Mouse (Mus musculus): ENCODE measurements around the gene Ppp1r2. TPM values are rescaled to one million over a fixed set of nuclear protein-coding genes. Genes with fewer than 3 reads are reported as not detected.
"Not testable (repeated sequence)": the region's sequence is repeated elsewhere in the genome, so short reads cannot be mapped to it uniquely, and the experiment has no call there.

The Ppp1r2 gene
- 78.4 and 82.1 TPM in 2 replicates for polyA plus RNA-seq (2014; fragmentation: Nextera tagmentation; extraction: Ambion mirVana)

DNA sequence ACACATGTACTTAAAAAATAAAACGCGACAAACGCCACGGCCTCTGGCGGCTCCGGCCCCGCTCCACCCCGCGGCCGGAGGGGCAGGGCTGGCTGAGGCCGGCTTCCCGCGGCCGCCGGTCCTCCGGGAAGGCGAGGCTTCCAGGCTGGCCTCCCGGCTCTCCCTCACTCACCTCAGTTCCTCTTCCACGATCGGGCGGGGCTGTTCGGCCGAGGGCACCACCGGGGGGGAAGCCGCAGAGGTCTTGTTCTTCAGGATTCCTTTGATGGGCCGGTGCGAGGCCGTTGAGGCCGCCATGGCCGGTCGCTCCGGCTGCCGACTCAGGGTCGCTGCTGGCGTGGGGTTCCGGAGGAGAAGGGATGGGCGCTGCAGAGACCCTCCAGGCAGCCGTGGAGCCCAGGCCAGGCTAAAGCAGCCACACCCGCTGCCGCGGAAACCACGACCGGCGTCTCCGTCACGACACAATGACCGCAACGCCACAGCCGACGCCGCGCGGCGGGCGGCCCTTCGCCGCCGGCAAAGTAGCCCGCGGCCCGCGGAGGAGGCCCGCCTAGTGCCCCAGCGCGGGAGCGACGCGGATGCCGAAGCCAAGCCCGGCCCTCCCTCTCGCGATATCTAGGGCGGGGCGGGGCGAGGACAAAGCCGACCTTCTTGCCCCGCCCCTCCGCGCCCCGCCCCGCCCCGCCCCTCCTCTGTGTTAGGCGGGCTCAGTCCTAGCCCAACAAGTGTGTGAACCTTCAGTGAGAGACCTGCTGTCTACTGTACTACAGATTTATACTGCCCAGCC lies at the start of gene Ppp1r2:
TSS of gene Ppp1r2 (minus strand) at position 604 of the 787 bp plus-strand sequence.
- Histone ChIP-seq H3K36me3 (ENCODE audit: control insufficient read depth, insufficient read depth, low read length) (peaks cover 2% of the 10 kb centered on the region; the same call in 1 of the 2 replicates), H3K4me3 (ENCODE audit: low read depth, low read length) (peak within 1 kb of the TSS; percentile 96), H3K9me3 (ENCODE audit: control insufficient read depth, low read length) (no peaks in the 10 kb centered on the region), H3K27ac (replicated peaks; ENCODE audit: low read depth, low read length) (peak within 1 kb of the TSS; percentile 86), H3K4me2 (ENCODE audit: low read depth, severe bottlenecking) (peak within 1 kb of the TSS; percentile 66), H3K9ac (ENCODE audit: low read length) (peak within 1 kb of the TSS; percentile 95), H3K4me1 (ENCODE audit: control insufficient read depth, insufficient read depth, low read length) (peaks cover 14% of the 10 kb centered on the region; the same call in 1 of the 2 replicates), H3K27me3 (ENCODE audit: control insufficient read depth, insufficient read depth, low read length) (no peaks in the 10 kb centered on the region)
- ATAC-seq (ENCODE audit: insufficient number of reproducible peaks, low FRiP score, low TSS enrichment, low read depth): peak; percentile 91
- WGBS: under 1% methylated on average over 73 of the region's 83 CpGs
- peak; percentile 94 for DNase-seq (ENCODE audit: low spot score)

DNA sequence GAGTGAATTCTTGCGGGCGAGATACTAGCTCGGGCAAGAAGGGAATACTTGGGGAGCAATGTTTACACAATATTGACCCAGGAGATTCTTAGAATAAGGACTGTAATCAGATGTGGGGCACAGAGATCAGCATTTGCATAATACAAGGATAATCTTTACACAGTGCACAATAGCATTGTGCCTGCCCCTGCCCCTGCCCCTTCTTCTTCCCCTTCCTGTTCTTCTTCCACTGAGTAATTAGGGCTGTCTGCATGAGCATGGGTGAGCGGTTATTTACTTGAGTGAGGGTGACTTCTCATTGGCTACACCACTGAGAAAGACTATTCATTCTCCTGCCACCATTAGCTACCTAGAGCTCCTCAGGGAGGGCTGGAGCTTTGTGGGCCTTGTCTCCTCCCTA lies 46.4 kb upstream of the Ppp1r2 start:
- no peaks in the 10 kb centered on the region for H3K27me3 ChIP-seq (ENCODE audit: control insufficient read depth, insufficient read depth, low read length)
- ATAC-seq (ENCODE audit: insufficient number of reproducible peaks, low FRiP score, low TSS enrichment, low read depth) (no peak), DNase-seq (ENCODE audit: low spot score) (no peak)
- no peaks in the 10 kb centered on the region for H3K4me1 ChIP-seq (ENCODE audit: control insufficient read depth, insufficient read depth, low read length)
- no peak overlapping the region for H3K9ac ChIP-seq (ENCODE audit: low read length)
- no peak overlapping the region for H3K4me3 ChIP-seq (ENCODE audit: low read depth, low read length)
- no peaks in the 10 kb centered on the region for H3K9me3 ChIP-seq (ENCODE audit: control insufficient read depth, low read length)
- H3K4me2 ChIP-seq (ENCODE audit: low read depth, severe bottlenecking): no peak overlapping the region
- no peak overlapping the region for H3K27ac ChIP-seq (replicated peaks; ENCODE audit: low read depth, low read length)
- H3K36me3 ChIP-seq (ENCODE audit: control insufficient read depth, insufficient read depth, low read length): no peaks in the 10 kb centered on the region
- WGBS: 84% methylated on average over 4 of the region's 4 CpGs

DNA sequence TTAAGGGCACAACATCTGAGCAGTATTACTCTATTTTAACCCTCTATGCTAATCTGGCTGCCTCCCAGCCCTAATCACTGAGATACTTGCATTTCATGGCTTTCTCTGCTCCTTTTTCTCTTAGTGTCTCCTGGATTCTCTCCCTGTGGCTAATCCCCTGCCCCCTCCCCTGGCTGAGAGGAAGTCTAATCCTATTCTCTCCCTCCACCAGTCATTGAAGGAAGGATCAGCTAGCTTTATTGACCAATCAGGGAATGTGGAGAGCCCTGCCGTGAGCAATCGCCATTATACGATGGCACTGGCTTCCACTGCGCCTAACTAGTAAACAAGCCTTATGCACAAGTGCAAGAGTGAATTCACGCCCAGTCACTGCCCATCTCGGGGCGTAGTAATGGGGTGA lies 45.9 kb upstream of the Ppp1r2 start:
- H3K36me3 ChIP-seq (ENCODE audit: control insufficient read depth, insufficient read depth, low read length): no peaks in the 10 kb centered on the region
- ATAC-seq (ENCODE audit: insufficient number of reproducible peaks, low FRiP score, low TSS enrichment, low read depth): no peak
- no peak overlapping the region for H3K9ac ChIP-seq (ENCODE audit: low read length)
- 77% methylated on average over 7 of the region's 7 CpGs for WGBS
- no peak overlapping the region for H3K4me3 ChIP-seq (ENCODE audit: low read depth, low read length)
- H3K9me3 ChIP-seq (ENCODE audit: control insufficient read depth, low read length): no peaks in the 10 kb centered on the region
- H3K4me1 ChIP-seq (ENCODE audit: control insufficient read depth, insufficient read depth, low read length): no peaks in the 10 kb centered on the region
- H3K27ac ChIP-seq (replicated peaks; ENCODE audit: low read depth, low read length): no peak overlapping the region
- H3K4me2 ChIP-seq (ENCODE audit: low read depth, severe bottlenecking): no peak overlapping the region
- H3K27me3 ChIP-seq (ENCODE audit: control insufficient read depth, insufficient read depth, low read length): no peaks in the 10 kb centered on the region
- no peak for DNase-seq (ENCODE audit: low spot score)

DNA sequence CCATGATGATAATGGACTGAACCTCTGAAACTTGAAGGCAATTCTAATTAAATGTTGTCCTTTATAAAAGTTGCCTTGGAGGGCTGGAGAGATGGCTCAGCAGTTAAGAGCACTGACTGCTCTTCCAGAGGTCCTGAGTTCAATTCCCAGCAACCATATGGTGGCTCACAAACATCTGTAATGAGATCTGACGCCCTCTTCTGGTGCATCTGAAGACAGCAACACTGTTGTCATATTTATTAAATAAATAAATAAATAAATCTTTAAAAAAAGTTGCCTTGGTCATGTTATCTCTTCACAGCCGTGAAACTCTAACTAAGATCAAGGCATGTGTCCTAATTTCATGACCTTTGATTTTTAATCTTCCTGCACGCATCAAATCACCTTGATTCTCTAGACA lies 44.6 kb upstream of the Ppp1r2 start:
- not testable (repeated sequence) for ATAC-seq (ENCODE audit: insufficient number of reproducible peaks, low FRiP score, low TSS enrichment, low read depth); DNase-seq (ENCODE audit: low spot score)
- 77% methylated on average over 3 of the region's 3 CpGs for WGBS

DNA sequence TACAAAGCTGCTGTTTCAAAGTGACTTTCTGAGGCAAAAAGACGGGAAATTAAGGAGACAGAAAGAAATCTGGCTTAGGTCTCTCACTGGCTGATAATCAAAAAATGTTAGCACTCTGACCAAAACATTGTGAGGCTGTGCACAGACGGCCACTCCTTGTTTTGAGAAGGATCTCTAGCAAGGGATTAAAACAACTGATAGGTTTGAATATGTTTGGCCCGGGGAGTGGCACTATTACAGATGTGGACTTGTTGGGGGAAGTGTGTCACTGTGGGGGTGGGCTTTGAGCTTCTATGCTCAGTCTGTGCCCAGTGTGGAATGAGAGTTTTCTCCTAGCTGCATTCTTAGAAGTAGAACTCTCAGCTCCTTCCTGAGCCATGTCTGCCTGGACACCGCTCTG lies 44.2 kb upstream of the Ppp1r2 start:
- DNase-seq (ENCODE audit: low spot score) (no peak), ATAC-seq (ENCODE audit: insufficient number of reproducible peaks, low FRiP score, low TSS enrichment, low read depth) (no peak)
- no peak overlapping the region for H3K4me3 ChIP-seq (ENCODE audit: low read depth, low read length)
- WGBS: 77% methylated on average over 4 of the region's 4 CpGs
- no peaks in the 10 kb centered on the region for H3K9me3 ChIP-seq (ENCODE audit: control insufficient read depth, low read length)
- H3K4me1 ChIP-seq (ENCODE audit: control insufficient read depth, insufficient read depth, low read length): peaks cover 8% of the 10 kb centered on the region
- no peak overlapping the region for H3K4me2 ChIP-seq (ENCODE audit: low read depth, severe bottlenecking)
- H3K36me3 ChIP-seq (ENCODE audit: control insufficient read depth, insufficient read depth, low read length): no peaks in the 10 kb centered on the region
- no peak overlapping the region for H3K27ac ChIP-seq (replicated peaks; ENCODE audit: low read depth, low read length)
- no peaks in the 10 kb centered on the region for H3K27me3 ChIP-seq (ENCODE audit: control insufficient read depth, insufficient read depth, low read length)
- no peak overlapping the region for H3K9ac ChIP-seq (ENCODE audit: low read length)

More for the DNA sequence above, 44.6 kb upstream of the Ppp1r2 start:
- not testable (repeated sequence) for H3K36me3 ChIP-seq (ENCODE audit: control insufficient read depth, insufficient read depth, low read length); H3K4me1 ChIP-seq (ENCODE audit: control insufficient read depth, insufficient read depth, low read length); H3K4me3 ChIP-seq (ENCODE audit: low read depth, low read length); H3K9ac ChIP-seq (ENCODE audit: low read length); H3K4me2 ChIP-seq (ENCODE audit: low read depth, severe bottlenecking); H3K27me3 ChIP-seq (ENCODE audit: control insufficient read depth, insufficient read depth, low read length); H3K9me3 ChIP-seq (ENCODE audit: control insufficient read depth, low read length); H3K27ac ChIP-seq (replicated peaks; ENCODE audit: low read depth, low read length)

DNA sequence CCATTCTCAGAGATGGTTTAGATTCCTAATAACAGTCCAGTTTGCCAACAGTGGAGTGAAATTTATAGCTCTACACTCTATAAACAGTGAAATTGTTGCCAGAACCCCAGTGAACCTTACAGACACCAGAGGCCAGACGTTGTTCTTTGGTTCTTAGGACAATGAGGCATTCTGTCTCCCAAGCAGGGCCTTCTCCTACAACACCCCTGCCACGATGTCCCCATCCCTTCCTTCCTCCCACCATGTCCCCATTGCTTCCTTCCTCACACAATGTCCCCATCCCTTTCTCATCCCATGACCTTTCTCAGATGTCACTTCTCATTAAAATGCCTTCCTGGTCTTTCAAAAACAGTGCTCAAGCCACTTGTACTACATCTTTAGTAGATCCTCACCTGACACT lies 43.3 kb upstream of the Ppp1r2 start:
- Histone ChIP-seq H3K36me3 (ENCODE audit: control insufficient read depth, insufficient read depth, low read length) (no peaks in the 10 kb centered on the region), H3K4me1 (ENCODE audit: control insufficient read depth, insufficient read depth, low read length) (peaks cover 15% of the 10 kb centered on the region), H3K4me3 (ENCODE audit: low read depth, low read length) (no peak overlapping the region), H3K9me3 (ENCODE audit: control insufficient read depth, low read length) (no peaks in the 10 kb centered on the region), H3K27me3 (ENCODE audit: control insufficient read depth, insufficient read depth, low read length) (no peaks in the 10 kb centered on the region), H3K27ac (replicated peaks; ENCODE audit: low read depth, low read length) (no peak overlapping the region), H3K9ac (ENCODE audit: low read length) (no peak overlapping the region), H3K4me2 (ENCODE audit: low read depth, severe bottlenecking) (no peak overlapping the region)
- no peak for DNase-seq (ENCODE audit: low spot score)
- 66% methylated on average over 2 of the region's 2 CpGs for WGBS
- no peak for ATAC-seq (ENCODE audit: insufficient number of reproducible peaks, low FRiP score, low TSS enrichment, low read depth)

DNA sequence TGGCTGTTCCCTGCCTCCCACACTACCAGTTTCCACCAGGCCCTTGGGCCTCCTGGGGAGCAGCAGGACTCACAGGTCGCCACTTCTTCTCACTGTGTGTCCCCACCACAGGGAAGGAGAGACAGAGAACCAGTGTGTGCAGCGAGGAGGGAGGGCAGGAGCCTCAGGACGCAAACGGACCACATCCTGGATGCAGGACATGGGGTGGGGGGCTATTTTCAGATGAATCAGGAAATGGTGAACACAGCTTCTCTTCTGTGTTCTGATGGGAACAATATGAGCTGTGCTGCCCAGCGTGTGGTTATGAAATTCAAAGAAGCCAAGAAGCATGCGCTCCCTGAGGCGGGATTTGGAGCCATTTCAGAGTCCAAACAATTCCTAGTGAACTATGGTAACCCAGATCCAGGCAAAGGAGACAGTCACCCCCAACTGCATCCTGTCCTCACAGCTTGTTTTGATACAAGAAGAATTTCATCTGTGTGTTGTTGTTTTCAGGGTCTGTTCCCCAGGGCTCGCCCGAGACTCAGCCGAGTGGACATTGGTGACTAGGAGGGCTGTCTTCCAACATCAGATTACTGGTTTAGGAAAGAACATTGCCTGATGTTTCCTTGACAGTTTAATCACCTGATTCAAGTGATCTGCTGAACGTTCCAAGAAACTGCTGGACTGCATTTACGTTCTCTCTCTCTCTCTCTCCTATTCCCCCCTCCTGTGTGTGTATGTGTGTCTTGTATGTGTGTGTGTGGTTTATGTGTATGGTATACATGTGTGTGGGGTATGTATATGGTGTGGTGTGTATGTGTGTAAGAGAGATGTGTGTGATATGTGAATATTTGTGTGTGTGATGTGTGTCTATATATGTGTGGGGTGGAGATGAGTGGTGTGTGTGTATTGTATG lies 41.4 kb upstream of the Ppp1r2 start:
- H3K36me3 ChIP-seq (ENCODE audit: control insufficient read depth, insufficient read depth, low read length); H3K27me3 ChIP-seq (ENCODE audit: control insufficient read depth, insufficient read depth, low read length); DNase-seq (ENCODE audit: low spot score); H3K9me3 ChIP-seq (ENCODE audit: control insufficient read depth, low read length); ATAC-seq (ENCODE audit: insufficient number of reproducible peaks, low FRiP score, low TSS enrichment, low read depth); H3K4me3 ChIP-seq (ENCODE audit: low read depth, low read length); H3K4me2 ChIP-seq (ENCODE audit: low read depth, severe bottlenecking); H3K9ac ChIP-seq (ENCODE audit: low read length); H3K27ac ChIP-seq (replicated peaks; ENCODE audit: low read depth, low read length): not testable (repeated sequence)
- WGBS: 68% methylated on average over 12 of the region's 12 CpGs
- peaks cover 16% of the 10 kb centered on the region for H3K4me1 ChIP-seq (ENCODE audit: control insufficient read depth, insufficient read depth, low read length)

DNA sequence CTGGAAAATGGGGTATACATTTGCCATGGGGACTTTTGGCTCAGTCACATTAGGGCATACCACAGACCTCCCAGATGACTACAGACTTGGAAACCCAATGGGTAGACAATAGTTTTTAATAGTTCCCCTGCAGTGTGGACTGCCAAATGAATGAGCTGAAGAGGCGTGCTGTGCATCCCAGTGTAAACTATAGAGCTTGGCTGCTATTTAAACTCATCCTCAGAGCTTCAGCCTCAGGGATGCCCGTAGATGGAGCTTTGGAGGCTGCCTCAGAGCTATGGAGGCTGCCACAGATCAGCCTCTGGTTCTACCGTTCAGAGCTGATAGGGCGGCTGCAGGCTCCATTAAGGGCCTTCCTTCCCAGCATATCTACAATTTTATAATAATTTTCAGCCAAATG lies 40.2 kb upstream of the Ppp1r2 start:
- 87% methylated on average over 4 of the region's 4 CpGs for WGBS
- H3K4me2 ChIP-seq (ENCODE audit: low read depth, severe bottlenecking): no peak overlapping the region

More for the DNA sequence above, 40.2 kb upstream of the Ppp1r2 start:
- Histone ChIP-seq H3K4me1 (ENCODE audit: control insufficient read depth, insufficient read depth, low read length) (peaks cover 16% of the 10 kb centered on the region), H3K4me3 (ENCODE audit: low read depth, low read length) (no peak overlapping the region), H3K9ac (ENCODE audit: low read length) (no peak overlapping the region), H3K27ac (replicated peaks; ENCODE audit: low read depth, low read length) (peak overlapping the region; percentile 52; the same call in 1 of the 2 replicates), H3K9me3 (ENCODE audit: control insufficient read depth, low read length) (no peaks in the 10 kb centered on the region), H3K27me3 (ENCODE audit: control insufficient read depth, insufficient read depth, low read length) (no peaks in the 10 kb centered on the region), H3K36me3 (ENCODE audit: control insufficient read depth, insufficient read depth, low read length) (no peaks in the 10 kb centered on the region)
- ATAC-seq (ENCODE audit: insufficient number of reproducible peaks, low FRiP score, low TSS enrichment, low read depth): no peak
- DNase-seq (ENCODE audit: low spot score): no peak
